Mouse (Mus musculus): ENCODE measurements around the gene Cpd.

The Cpd gene

DNA sequence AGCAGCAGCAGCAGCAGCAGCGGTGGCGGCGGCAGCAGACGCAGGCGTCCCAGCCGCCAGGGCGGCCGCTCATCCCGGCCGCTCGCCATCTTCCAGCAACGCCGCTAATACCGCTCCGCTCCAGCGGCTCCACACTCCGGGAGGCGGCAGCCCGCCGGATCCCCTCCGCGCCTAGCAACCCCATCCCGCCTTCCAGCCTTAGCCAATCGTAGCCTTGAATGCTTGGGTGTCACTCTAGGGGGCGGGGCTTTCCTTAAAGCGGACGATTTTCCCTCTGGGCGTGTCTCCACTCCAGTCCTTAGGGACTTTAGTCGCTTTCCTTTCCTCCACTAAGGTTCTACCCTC lies at the start of gene Cpd:
Gene Cpd, minus strand, starts transcription at position 141 of the 345 bp plus-strand sequence.
- CTCF ChIA-PET: interaction anchor here (0.6 kb wide), 1 partner anchor 131 kb away, joined by 3 read pairs; no protein-coding TSS in a partner anchor

DNA sequence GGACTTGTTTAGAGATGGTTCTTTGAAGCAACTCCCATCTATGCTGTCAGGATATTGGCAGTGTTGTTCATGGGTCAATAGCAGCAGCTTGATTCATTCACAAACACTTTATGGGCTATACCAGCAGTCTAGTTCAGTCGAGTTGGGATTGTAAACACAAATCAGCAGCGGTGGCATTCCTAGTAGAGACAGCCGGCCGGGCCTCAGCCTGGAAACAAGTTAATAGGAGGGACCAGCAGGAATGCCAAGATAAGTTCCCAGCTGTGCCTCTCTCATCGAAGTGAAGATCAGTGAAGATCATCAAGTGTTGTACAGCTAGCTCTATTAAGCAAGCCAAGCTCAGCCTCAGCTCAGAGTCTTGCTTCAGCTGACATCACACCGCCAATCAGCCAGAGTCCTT lies 49.5 kb upstream of the Cpd start:
- CTCF ChIA-PET: no interaction called here

DNA sequence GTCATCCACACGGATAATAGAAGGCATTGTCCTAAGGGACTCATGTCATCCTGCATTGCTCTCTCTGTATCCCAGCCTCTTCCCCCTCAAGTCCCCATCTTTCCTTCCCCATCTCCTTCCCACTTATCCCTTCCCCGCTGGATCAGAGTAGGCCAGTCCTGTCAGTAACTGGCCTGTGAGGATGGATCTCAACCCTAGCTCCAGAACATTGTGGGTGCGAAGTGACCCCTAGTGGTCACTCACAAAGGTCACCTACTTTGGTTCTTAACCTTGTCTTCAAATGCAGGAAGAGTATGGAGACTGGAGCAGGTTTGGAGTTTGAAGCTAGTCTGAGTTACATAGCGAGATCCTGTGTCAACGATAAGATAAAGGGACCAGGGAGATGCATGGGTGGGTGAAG lies 47.4 kb upstream of the Cpd start:
- CTCF ChIA-PET: interaction anchor here (1.0 kb wide), 1 partner anchor 19 kb away, joined by 5 read pairs; no protein-coding TSS in a partner anchor

DNA sequence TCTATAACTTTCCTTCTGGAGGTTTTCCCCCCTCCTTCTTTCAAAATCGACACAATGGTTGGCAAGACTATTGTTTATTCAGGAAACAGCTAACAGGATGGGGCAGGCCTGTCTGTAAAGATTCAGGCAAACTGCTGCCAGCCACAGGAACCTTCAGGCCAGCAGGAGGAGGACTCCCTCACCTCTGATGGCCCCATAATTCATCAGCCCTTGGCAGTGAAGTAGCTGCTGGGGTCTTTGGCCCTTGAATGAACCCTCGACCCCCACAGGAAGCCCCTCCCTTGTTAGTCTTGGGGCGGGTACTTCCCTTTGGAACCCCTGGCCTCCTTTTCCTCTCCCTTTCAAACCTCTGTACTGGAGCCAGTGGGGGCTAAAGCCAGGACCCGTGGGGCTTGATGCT lies 46.8 kb upstream of the Cpd start:
- CTCF ChIA-PET: no interaction called here

DNA sequence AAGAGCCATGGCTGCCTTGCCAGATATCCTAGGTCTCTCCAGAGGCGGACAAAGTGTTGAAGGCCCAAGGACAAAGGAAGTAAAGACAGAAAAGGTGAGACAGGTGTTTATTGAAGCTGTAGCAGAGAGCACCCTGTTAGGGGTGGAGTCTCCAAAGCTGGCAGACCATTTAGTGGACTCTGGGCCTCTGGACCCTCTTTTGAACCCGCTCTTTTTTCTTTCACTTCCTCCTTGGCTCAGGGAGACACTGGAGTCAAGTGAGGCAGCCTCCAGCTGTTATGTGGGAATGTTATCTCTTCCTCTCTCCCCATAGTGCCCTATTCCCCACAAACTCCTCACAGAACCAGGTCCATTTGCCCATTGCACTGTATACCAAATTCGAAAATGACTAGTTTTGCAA lies 46.2 kb upstream of the Cpd start:
- CTCF ChIA-PET: no interaction called here

DNA sequence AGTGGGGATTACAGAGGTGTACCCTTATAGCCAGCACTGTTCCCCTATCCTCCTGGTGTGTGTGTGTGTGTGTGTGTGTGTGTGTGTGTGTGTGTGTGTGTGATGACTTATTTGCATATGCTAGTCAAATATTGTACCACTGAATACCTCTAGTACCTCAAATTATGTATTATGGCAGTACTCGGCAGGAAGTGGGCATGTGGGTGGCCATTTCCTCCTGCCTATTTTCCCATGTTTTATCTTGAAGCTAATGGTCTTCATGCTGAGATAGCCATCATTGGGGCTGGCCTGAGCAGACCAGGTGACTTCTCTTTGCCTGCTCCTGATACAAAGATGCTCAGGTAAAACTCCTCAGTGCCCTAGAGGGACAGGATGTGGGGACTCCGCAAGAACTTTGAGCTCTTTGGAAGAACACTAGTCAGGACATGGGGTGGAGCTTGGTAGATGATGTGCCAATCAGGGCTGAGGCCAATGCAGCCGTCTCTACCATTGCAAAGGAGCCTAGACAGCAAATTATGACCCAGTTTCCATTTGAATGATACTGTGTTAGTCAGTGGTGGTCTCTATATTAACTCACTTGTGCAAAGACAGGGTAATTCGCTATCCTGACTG lies 45.0 kb upstream of the Cpd start:
- CTCF ChIA-PET: interaction anchor here (0.6 to 0.8 kb wide), 2 partner anchors 104 to 1663 kb away, joined by 3 read pairs; no protein-coding TSS in a partner anchor

DNA sequence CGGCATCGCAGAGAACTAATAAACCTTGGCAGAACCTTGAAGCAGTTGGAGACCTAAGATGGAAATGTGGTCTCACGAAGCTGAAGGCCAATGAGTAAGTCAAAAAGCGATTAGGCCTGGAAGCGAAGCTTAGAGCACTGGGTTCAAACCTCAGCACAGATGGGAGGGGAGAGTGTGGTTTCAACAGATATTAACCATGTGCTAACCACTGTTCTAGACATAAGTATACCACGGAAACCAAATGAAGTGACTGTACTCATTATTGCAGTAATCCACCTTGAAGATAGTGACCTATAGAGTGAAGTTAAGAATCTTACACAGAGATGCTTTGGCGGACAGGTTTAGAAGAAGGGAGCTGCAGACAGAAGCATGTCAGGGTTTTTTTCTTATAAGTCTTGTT lies 44.4 kb upstream of the Cpd start:
- CTCF ChIA-PET: no interaction called here

DNA sequence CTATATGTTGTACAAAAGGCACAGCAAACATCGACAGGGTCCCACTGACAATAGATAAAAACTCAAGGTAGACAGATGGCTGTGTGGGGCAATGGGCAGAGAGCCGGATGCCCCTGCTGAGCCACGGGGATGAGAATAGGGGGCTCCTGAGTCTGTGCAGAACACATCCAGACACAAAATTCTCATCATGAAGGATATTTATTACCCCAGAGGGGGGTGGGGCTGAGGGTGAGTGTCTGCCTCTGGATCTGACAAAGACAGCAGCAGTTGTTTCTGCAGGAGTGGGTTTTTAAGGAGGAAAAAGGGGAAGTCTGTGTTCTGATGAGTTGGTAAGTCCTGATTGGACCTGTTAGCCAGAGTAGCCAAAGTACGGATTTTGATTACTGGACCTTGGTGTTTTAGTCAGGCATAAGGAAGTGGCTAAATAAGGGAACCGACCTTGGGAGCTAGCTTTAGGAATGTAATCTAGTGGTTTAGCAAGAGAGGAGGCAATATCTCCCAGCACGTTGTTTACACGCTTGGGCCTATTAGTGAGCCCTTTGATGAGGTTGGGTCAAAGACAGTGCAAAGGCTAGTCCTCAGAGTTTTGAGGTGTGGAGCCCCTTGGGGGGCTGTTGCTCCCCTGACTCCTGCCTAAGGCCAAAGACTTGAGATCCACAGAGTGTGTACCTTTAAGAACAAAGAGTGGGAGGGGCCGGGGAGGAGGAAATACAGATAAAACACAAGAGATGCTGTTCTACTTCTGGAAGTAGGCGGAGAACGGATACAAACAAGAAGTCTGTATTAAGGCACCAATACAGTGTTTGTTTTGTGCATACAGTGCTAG lies 42.7 kb upstream of the Cpd start:
- CTCF ChIA-PET: no interaction called here

DNA sequence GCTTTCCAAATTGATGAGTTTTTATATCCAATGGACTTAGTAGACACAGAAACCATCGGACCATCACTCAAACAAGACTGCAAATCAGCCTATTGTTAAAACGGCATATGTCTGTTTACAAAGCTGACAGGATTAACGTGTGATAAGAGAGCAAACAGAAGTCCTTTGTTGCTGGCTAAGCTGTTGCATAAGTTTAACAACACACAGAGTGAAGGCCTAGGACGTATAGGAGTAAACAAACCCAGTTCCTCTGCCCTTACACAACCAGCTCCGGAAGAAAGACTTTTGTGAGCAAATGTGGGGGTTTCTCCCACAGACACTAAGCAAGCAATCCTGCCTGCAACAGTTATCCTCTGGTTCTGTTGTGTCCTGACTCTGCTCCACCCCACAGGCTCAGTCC lies 37.6 kb upstream of the Cpd start:
- CTCF ChIA-PET: no interaction called here

DNA sequence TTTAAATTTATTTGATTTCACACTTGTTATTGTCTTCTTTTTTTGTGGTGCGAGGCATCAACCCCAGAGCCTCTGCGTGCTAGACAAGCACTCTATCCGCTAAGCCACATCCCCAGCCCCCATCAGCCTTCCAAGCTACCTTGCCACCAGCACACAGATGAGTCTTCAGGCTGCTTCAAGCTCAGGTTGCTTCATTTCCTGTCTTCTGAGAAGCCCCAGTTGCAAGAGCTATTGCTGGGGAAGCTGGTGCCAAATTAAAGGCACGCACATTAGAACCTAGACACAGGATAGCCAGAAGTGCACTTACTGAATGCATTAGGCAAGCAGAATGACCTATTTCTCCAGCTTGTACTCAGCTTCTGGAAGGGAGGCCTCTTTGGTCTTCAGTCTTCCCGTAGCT lies 33.0 kb upstream of the Cpd start:
- CTCF ChIA-PET: no interaction called here

DNA sequence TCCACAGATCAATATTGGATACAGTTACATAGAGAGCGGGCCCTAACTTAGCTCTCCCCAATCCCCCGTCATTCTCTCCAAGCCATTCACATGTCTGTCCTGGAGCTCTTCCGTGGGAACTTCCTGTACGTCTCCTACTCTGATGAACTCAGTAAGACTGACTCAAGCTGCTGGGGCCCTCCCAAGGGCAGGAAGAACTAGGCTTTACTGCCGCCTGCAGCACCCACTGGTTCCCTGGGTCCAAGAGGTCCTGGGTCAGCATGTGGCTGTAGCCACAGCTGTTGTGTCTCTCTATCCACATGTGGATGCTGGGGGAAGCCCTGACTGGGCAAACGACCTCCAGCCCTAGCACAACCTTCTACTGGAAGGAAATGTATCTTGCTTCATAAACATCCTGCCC lies 27.9 kb upstream of the Cpd start:
- CTCF ChIA-PET: no interaction called here

DNA sequence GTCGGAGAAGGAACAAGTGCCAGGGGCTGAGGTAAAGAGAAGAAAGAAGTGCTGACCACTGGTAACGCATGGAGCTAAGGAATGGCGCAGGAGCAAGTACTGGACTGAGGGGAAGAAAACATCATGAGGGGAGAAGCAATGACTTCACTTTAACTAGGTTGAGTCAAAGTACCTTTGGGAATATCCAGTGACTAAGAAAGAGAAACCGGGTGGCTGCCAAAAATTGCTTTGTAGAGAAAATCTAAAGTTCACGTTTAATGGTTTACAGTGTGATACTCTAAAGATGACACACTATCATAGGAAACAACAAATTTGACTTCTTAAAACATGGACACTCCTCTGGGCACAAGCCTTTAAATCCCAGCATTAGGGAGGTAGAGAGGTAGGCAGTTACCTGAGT lies 27.0 kb upstream of the Cpd start:
- CTCF ChIA-PET: interaction anchor here (0.6 kb wide), 1 partner anchor 141 kb away, joined by 3 read pairs; no protein-coding TSS in a partner anchor

DNA sequence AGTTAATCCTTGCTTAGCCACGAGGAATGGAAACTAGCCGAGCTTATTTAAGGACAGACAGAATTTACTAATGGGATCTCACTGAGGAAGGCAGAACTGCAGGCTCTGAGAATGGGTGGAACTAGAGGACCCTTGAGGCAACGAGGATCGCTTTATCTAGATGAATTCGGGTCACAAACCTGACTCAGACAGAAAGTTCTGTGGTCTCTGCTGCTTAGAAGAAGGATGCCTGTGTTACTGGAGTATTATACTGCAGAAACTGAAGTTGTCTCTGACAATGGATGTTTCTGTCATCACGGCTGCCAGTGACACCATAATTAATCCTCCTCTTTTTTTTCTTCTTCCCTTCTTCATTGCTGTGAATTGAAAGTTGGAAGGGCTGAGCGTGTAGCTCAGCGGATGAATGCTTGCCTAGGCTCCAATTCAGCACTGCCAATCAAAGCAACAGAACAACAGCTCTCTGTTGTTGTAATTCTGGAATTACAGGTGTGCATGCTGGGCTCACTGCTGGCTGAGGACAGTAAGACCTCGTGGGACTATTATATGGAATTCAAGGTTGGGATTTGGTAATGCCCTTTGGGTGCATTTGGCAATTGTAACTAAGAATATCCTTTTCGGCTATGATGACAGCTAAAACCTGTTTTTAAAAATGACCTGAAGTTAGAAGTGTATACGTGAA lies 25.9 kb upstream of the Cpd start:
- CTCF ChIA-PET: no interaction called here

DNA sequence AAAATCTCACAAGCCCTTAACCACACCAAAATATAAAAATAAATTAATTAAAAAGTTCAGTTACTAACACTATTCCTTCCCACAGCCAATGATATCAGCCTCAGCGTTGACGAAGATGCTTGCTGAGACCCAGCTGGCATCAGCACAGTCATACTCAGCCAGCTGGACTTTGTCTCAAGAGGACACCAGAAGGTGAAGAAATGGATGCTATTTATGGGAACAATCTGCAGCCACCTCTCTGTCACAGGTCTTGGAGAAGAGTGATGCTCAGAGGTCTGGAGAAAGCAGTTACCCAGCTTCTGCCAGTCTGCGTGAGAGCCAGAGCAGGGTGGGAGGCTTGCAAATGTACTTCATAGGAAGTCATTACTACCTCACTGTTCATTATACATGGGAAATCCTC lies 14.4 kb upstream of the Cpd start:
- CTCF ChIA-PET: no interaction called here

DNA sequence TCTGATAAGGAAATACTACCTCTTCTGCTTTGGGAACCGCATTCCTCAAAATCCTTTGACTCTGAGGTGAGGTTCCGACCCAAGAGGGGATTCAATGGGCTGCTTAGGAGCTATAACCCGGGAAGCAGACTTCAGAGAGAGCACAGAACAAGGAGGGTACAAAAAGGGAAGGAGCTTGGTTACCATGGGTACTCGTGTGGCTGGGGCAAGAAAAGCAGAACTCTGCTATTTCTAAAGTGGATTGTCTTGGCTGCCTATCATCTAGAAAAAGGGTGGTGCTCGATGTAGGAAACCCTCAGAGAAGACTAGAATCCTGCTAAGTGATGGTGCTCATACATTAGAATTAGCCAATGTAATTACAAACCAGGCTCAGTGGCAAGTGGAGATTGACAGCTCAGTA lies 12.4 kb upstream of the Cpd start:
- CTCF ChIA-PET: interaction anchor here (1.0 kb wide), 1 partner anchor 11 kb away, joined by 3 read pairs; no protein-coding TSS in a partner anchor

DNA sequence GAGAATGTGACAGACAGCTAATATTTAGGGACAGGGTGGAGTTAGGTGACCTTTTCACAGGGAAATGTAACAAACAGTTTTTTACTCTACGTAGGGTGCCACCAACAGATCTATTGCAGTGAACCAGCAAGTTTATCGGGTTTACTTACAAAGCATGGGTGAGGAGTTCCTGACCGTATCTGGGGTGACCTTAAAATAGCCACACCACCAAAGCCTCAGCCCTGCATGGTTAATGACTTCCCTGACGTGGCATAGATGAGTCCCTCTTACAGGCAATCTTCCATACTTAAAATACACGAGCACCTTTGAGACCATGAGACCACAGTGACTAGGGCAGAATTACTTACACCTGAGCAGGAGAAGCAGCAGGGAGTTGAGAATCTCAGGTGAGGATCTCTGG lies 12.0 kb upstream of the Cpd start:
- CTCF ChIA-PET: no interaction called here

DNA sequence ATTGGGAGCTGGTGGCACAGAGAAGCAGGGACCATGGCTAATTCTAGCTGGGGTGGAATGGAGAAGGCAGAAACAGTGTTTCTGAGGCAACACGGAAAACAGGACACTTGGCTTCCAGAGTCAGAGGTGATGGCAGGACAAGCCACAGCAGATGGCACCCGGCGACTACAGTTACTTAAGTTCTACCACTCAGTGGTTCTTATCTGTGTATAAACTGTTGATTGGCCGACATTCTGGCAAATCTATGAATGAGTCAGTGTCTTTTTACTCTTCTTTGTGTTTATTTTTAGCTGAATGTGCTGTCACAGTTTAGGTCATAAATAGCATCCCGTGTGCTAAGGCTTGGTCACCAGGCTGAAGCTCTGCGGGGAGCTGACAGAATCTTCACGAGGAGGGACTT lies 10.3 kb upstream of the Cpd start:
- CTCF ChIA-PET: no interaction called here

DNA sequence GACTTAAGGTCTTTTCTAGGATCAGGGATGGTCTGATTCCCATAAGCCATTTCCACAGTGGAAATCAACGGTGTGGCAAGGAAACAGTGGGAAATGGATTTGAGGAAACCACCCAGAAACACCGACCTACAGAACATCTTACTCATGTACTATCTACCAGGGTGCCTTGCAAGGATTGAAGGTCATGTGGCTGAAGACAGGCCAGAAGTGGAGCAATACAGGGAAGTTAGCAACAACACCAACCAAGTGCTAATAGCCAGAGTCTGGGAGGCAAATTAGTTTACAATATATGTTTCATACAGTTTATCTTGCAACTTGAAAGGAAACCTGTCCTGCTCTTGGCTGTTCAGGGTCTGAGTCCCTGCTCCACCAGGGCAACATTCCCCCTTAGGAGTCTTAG lies 9.8 kb upstream of the Cpd start:
- CTCF ChIA-PET: interaction anchor here (0.6 kb wide), 1 partner anchor 34 kb away, joined by 3 read pairs; no protein-coding TSS in a partner anchor

DNA sequence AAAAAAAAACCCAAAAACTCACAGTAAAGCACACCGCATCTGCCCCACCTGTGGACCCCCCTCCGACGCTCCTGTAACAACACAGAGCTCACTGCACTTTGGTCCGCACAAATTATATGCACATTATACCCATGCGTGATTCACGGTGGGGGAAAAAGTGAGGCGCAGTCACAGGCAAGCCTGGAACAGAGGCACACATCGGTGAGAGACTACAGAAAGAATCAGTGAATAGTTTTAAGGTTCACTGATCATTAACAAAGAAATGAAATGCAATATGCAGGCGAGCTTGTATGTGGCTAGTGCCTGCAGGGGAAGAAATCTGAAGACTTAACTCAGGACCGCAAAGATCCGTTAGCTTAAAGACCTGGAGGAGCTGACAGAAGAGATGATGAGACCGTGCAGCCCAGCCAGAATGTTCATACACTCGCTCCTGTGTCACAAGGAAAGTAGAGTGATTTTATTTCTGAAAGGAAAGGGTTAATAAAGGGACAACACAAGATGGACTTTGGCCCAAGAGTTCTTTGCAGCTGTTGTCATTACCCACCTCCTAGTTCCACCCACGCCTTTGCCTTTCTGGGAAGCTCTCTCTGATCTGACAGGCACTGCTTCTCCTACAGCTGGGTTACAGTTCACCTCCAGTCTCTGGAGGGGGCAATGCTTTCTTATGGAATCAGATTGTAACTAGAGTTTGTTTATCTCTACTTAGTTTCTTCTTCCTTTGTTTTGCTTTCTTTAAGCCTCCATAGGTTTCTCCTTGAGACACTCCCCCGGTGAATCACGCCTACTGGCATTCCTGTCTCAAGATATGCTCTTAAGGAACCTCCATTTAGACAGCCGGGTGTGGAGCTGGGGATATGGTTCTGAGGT lies 7.9 kb upstream of the Cpd start:
- CTCF ChIA-PET: interaction anchor here (0.8 kb wide), 1 partner anchor 13 kb away, joined by 3 read pairs; no protein-coding TSS in a partner anchor

DNA sequence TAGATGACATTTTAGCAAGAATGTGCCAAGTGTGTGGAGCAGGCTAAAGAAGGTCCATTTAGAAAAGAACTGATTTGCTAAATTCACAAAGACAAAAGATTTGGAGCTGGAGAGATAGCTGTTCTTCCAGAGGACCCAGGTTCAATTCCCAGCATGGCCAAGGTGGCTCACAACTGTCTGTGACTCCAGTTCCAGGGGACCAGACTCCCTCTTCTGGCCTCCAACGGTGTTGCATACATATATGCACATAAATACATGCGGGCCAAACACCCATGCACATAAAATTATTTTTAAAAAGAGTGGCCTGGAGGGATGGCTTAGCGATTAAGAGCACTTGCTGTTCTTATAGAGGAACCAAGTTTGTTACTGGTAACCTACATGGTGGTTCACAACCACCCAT lies 4.7 kb upstream of the Cpd start:
- CTCF ChIA-PET: no interaction called here

DNA sequence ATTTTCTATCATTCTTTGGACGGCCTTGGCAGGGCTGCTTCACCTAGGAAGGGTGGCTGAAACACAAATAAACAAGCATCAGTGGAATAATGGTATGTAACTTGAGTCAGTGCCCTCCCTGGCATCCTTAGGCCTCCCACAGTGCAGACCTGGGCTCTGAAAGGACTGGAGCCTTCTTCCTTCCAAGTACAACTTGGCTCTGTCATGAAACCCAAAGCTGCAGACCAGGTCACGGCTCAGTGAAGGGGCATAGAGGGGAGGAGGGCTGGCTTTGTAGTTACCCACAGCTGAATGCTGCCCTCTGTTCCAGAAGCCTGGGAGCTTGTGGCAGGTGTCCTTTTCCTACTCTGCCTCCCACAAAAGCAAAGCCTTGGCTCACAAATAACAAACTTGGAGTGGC lies 2.8 kb upstream of the Cpd start:
- CTCF ChIA-PET: no interaction called here

DNA sequence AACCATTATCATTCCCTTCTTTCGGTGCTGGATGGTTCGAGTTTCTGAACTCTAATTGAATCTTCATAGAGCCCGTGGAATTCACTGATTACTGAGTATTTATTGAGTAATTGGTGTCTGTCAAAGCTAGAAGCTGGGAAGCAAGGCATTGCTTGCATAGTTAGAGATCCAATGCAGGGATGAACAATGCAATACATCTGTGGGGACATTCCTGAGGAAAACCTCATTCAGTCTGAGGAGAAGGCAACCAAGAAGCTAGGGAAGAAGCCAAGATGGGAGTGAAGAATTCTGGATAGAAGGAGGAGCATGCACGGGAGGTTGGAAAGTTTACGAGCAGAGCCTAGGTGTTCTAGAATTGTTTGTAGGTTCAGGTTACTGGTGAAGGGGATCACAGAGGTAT lies 1.3 kb upstream of the Cpd start:
- CTCF ChIA-PET: interaction anchor here (1.0 kb wide), 1 partner anchor 12 kb away, joined by 3 read pairs; no protein-coding TSS in a partner anchor

Measured in spleen, embryonic (tissue).